Mouse (Mus musculus) intestine, postnatal 0 days (tissue): Measurements from ENCODE around the gene Fuca1. TPM values are rescaled to one million over a fixed set of nuclear protein-coding genes. Genes with fewer than 3 reads are reported as not detected.
"Not testable (repeated sequence)": the region's sequence is repeated elsewhere in the genome, so short reads cannot be mapped to it uniquely, and the experiment has no call there.

Experiments
- ATAC-seq: fragments of 200-750 bp; cut with Nextera tagmentation; 2 replicates; pipeline ENCODE4 v1.8.0; 2017; ENCODE audit warnings: mild to moderate bottlenecking, moderate TSS enrichment, moderate library complexity
- H3K27ac ChIP-seq: fragments of 300-500 bp; sonication (generic); 2 replicates; pipeline ENCODE4 v1.5.1; 2014; ENCODE audit warnings: mild to moderate bottlenecking, low read depth, low read length, moderate library complexity
- H3K27me3 ChIP-seq: fragments of 300-500 bp; sonication (generic); replicated peaks from 2 replicates; pipeline ENCODE4 v1.6.1; 2014; ENCODE audit warnings: low read length, mixed read lengths; ENCODE audit not compliant: control insufficient read depth, insufficient read depth
- H3K36me3 ChIP-seq: fragments of 300-500 bp; sonication (generic); 2 replicates; pipeline ENCODE4 v1.6.1; 2014; ENCODE audit warnings: mild to moderate bottlenecking, moderate library complexity; ENCODE audit not compliant: control insufficient read depth, insufficient read depth
- H3K4me1 ChIP-seq: fragments of 300-500 bp; sonication (generic); replicated peaks from 2 replicates; pipeline ENCODE4 v1.6.1; 2014; ENCODE audit warnings: antibody characterized with exemption, low read length, mixed read lengths; ENCODE audit not compliant: control insufficient read depth, insufficient read depth
- H3K4me2 ChIP-seq: fragments of 300-500 bp; sonication (generic); replicated peaks from 2 replicates; pipeline ENCODE4 v1.6.1; 2014; ENCODE audit warnings: low read depth, mild to moderate bottlenecking, moderate library complexity
- H3K4me3 ChIP-seq: fragments of 300-500 bp; sonication (generic); 2 replicates; pipeline ENCODE4 v1.5.1; 2014; ENCODE audit warnings: low read depth, low read length
- H3K9ac ChIP-seq: fragments of 300-500 bp; sonication (generic); 2 replicates; pipeline ENCODE4 v1.6.1; 2014; ENCODE audit warnings: mild to moderate bottlenecking, low read depth, low read length
- H3K9me3 ChIP-seq: fragments of 300-500 bp; sonication (generic); 2 replicates; pipeline ENCODE4 v1.6.1; 2016; ENCODE audit warnings: mixed run types; ENCODE audit not compliant: control insufficient read depth
- CTCF ChIP-seq: sonication (generic); IDR thresholded peaks from 2 replicates; pipeline ENCODE4 v1.5.1; 2016; ENCODE audit warnings: low read depth, mild to moderate bottlenecking, control low read depth, antibody characterized with exemption, moderate library complexity
- WGBS: fragments of 180-500 bp; shearing (Covaris S2); extraction: QIAGEN DNeasy Blood & Tissue Kit; methylation state at CpG from one replicate; pipeline ENCODE4 v1.1.7; 2014; 5-methylcytosine and 5-hydroxymethylcytosine counted together
- polyA plus RNA-seq: library from polyadenylated mRNA; unstranded; fragments of >200 nt; fragmentation: Nextera tagmentation; extraction: Ambion mirVana; gene quantifications from 2 replicates; pipeline ENCODE4 v1.2.1, GENCODE M21; 2015

Fuca1 gene
- polyA plus RNA-seq, 1 experiment from 2014 or later = 717 TPM

DNA sequence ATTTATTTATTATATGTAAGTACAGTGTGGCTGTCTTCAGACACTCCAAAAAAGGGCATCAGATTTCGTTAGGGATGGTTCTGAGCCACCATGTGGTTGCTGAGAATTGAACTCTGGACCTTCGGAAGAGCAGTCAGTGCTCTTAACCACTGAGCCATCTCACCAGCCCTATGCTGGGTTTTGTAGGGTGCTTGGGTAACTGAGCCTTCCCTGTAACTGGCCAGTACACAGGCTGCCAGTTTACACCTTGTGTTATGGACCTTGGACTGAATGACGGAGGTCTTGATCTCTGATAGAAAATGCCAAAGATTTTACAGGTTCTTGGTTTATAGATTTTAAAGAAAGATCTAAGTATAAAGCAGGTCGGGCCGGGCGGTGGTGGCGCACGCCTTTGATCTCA lies 9.7 kb downstream of the Fuca1 start:
- Histone ChIP-seq H3K4me3 (no peak overlapping the region), H3K36me3 (peaks cover 68% of the 10 kb centered on the region), H3K27me3 (no peaks in the 10 kb centered on the region), H3K9me3 (no peaks in the 10 kb centered on the region), H3K4me2 (no peak overlapping the region), H3K27ac (peak overlapping the region; percentile 68), H3K9ac (no peak overlapping the region), H3K4me1 (no peaks in the 10 kb centered on the region)
- 72% methylated on average over 8 of the region's 8 CpGs for WGBS
- TF ChIP-seq CTCF = no peak
- ATAC-seq = peak; percentile 45

DNA sequence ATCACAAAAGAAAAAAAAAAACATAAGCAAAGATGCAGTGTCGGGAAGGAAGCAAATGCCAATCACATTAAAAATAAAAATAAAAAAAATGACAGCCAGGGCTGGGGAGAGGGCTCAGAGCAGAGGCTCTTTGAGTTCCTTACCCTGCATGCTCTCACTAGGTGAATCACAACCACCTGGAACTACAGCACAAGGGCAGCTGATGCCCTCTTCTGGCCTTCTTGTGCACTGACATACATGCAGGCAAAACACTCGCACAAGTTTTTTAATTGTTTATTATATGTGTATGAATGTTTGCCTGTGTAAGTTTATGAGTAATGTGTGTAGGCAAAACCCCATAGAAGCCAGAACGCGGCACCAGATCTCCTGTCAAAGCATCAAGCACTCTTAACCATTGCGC lies 11.3 kb downstream of the Fuca1 start:
- WGBS = 65% methylated on average over 5 of the region's 5 CpGs
- Histone ChIP-seq H3K9ac (no peak overlapping the region), H3K9me3 (no peaks in the 10 kb centered on the region), H3K4me3 (no peak overlapping the region), H3K27me3 (no peaks in the 10 kb centered on the region), H3K27ac (no peak overlapping the region), H3K4me2 (no peak overlapping the region), H3K4me1 (no peaks in the 10 kb centered on the region), H3K36me3 (peaks cover 59% of the 10 kb centered on the region)
- no peak for ATAC-seq
- peak; percentile 82 for TF ChIP-seq CTCF

DNA sequence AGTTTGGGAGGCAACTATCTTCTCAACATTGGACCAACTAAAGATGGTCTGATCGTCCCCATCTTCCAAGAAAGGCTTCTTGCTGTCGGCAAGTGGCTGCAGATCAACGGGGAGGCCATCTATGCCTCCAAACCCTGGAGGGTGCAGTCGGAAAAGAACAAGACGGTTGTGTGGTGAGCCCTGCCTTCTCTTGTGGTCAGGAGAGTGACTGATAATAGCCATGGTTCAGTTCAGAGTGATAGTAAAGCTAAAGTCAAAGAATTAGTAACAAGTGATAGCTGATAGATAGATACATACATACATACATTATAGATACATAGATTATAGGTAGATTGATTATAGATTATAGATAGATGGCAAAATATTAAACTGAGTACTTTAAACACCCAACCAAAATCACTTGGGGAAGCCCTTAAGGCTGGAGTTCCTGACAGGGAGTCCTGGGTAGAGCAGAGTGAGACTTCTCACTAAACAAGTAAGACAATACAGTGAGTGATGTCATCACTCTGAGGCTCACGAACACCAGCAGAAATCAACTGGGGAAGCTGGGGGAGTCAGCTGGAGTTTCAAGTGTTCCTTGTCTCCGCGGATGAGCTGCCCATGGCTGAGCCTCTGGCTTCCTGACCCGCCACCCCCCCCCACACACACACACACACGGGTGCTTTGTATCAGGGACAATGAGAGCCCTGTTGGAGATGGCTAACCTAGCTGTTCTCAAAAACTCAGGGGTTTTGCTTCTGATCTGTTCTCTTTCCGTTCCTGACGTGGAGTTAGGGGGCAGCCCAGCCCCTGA lies 14.4 kb downstream of the Fuca1 start:
- TF ChIP-seq CTCF = no peak
- H3K9ac ChIP-seq = 0 out of 2 replicates have a peak overlapping the region, but pooled peaks have one; percentile 11
- H3K36me3 ChIP-seq = peaks cover 74% of the 10 kb centered on the region
- no peaks in the 10 kb centered on the region for H3K9me3 ChIP-seq
- H3K4me3 ChIP-seq = no peak overlapping the region
- H3K4me1 ChIP-seq = no peaks in the 10 kb centered on the region
- H3K27ac ChIP-seq = no peak overlapping the region
- ATAC-seq = no peak
- WGBS = 67% methylated on average over 12 of the region's 12 CpGs
- H3K27me3 ChIP-seq = no peaks in the 10 kb centered on the region
- no peak overlapping the region for H3K4me2 ChIP-seq

DNA sequence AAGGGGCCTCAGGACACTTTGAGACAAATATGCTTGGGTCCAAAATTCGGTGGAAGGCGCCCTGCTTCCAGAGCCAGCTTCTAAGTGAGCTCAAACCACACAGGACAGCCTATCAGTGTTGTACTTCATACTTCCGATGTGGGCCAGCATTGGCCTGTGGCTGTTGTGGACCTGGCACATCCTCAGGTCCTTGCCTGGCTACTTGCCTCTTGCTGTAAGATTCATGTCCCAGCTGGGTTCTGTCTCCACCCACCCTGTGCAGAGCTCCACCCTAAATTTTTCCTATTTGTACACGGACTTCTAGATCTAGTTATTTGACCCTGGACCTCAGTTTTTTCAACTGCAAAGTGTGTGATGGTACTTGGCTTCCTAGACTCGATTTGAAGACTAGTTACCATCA lies 15.0 kb downstream of the Fuca1 start:
- Histone ChIP-seq H3K27me3 (no peaks in the 10 kb centered on the region), H3K27ac (no peak overlapping the region), H3K36me3 (peaks cover 76% of the 10 kb centered on the region), H3K9me3 (no peaks in the 10 kb centered on the region), H3K4me1 (no peaks in the 10 kb centered on the region), H3K4me2 (no peak overlapping the region), H3K9ac (0 out of 2 replicates have a peak overlapping the region, but pooled peaks have one; percentile 11), H3K4me3 (no peak overlapping the region)
- TF ChIP-seq CTCF = no peak
- WGBS = 71% methylated on average over 5 of the region's 5 CpGs
- ATAC-seq = no peak

DNA sequence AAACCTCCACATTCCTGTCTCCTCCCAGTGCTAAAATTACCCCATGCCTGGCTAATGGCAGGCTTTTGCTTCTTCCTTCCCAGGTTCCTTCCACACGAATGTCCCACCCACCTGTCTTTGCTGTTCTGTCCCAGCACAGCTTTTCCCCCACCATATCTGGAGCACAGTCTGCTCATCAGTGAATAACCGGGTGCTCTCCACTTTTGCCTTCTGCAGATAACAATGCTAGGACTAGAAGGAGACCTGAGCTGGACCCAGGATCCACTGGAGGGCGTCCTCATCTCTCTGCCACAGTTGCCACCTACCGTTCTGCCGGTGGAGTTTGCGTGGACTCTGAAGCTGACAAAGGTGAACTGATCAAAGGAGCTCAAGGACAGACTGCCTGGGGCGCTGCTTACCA lies 18.3 kb downstream of the Fuca1 start:
- H3K27me3 ChIP-seq = no peaks in the 10 kb centered on the region
- TF ChIP-seq CTCF = no peak
- no peak for ATAC-seq

DNA sequence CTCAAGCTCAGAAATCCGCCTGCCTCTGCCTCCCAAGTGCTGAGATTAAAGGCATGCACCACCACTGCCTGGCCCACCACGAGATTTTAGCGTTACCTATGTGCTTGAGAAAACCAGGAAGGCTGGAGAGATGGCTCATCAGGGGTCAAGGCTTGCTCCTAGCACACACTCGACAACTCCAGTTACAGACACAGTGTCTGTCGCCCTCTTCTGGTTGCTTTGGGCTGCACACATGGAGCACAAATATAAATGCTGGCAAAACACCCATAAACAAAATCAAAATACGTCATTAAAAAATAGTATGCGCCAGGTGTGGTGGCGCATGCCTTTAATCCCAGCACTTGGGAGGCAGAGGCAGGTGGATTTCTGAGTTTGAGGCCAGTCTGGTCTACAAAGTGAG lies 20.5 kb downstream of the Fuca1 start:
- H3K4me1 ChIP-seq, H3K27ac ChIP-seq, H3K27me3 ChIP-seq, ATAC-seq, H3K4me3 ChIP-seq, H3K4me2 ChIP-seq, H3K9ac ChIP-seq, H3K9me3 ChIP-seq: not testable (repeated sequence)
- peaks cover 33% of the 10 kb centered on the region for H3K36me3 ChIP-seq
- peak; percentile 68 for TF ChIP-seq CTCF
- 87% methylated on average over 8 of the region's 8 CpGs for WGBS

More for the DNA sequence above, 18.3 kb downstream of the Fuca1 start:
- H3K27ac ChIP-seq = no peak overlapping the region
- H3K4me2 ChIP-seq = no peak overlapping the region
- H3K36me3 ChIP-seq = peaks cover 52% of the 10 kb centered on the region
- no peaks in the 10 kb centered on the region for H3K9me3 ChIP-seq
- no peaks in the 10 kb centered on the region for H3K4me1 ChIP-seq
- 77% methylated on average over 7 of the region's 7 CpGs for WGBS
- no peak overlapping the region for H3K9ac ChIP-seq
- no peak overlapping the region for H3K4me3 ChIP-seq
